In the genomic region with DNA sequence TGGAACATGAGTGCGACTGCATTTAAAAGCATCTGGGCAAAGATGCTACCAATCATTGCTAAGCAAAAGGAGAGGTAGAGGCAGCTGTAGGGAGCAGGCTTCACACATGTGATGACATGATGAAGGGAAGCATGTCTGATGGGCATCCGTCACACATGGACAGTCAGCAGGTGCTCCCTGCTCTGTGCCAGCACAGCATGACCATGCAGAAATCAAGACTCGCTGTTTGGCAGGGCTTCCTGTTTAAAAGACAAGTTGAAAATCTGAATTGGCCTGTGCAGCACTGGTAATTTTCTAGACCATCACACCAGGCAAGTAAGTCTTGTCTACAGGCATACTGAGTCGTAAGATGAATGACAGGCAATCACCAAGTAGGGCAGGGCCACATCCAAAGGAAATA, we compare ENCODE assay signal across 19 mouse cellular contexts.
DNase-seq lines count a peak whose midpoint lies in the region; ATAC-seq and TF ChIP-seq lines count a peak whose summit lies in the region.
"Had no signal": no experiment of that assay in that cellular context is flagged by ENCODE, and none has a peak within 500 bp of the region (broad histone marks: within the 10 kb centered on the region; RNA-seq: fewer than 3 reads in every experiment).

No protein-coding gene starts in this region.

- no peak overlapping the region for H3K4me2 ChIP-seq in hindbrain, postnatal 0 days (ENCODE audit: low read depth, low read length)
- H3K4me2 ChIP-seq in hindbrain, embryonic 14.5 days (replicated peaks) = no peak overlapping the region
- no peak overlapping the region for H3K4me2 ChIP-seq in kidney, embryonic 15.5 days
- H3K4me2 ChIP-seq: forebrain, embryonic 15.5 days; limb, embryonic 15.5 days; midbrain, embryonic 15.5 days; neural tube, embryonic 15.5 days had no signal

- no peak overlapping the region for H3K4me3 ChIP-seq in hindbrain, postnatal 0 days (ENCODE audit: low read length)
- no peak overlapping the region for H3K4me3 ChIP-seq in hindbrain, embryonic 14.5 days (replicated peaks; ENCODE audit: low read length)
- no peak overlapping the region for H3K4me3 ChIP-seq in MEL (ENCODE audit: control insufficient read depth in 1 of 2, insufficient read depth in 1 of 2, low read depth in 2 of 2, low read length in 2 of 2)
- no peak overlapping the region for H3K4me3 ChIP-seq in kidney, embryonic 15.5 days (replicated peaks)
- H3K4me3 ChIP-seq: forebrain, embryonic 15.5 days; limb, embryonic 15.5 days; midbrain, embryonic 15.5 days; neural tube, embryonic 15.5 days had no signal

- H3K79me2 ChIP-seq in MEL (ENCODE audit: control insufficient read depth, insufficient read depth, low read length, poor library complexity) = no peaks in the 10 kb centered on the region

- TF ChIP-seq CTCF in hindbrain, postnatal 0 days (IDR thresholded peaks at IDR 0.05; ENCODE audit: low read depth) = no peak
- no peak for TF ChIP-seq CTCF in MEL (IDR thresholded peaks at IDR 0.05 in 2 of 3, conservative IDR thresholded peaks at IDR 0.05 in 1 of 3; ENCODE audit: control insufficient read depth in 1 of 3, insufficient read depth in 1 of 3, low read depth in 2 of 3, low read length in 3 of 3, poor library complexity in 1 of 3, severe bottlenecking in 1 of 3)

- no peaks in the 10 kb centered on the region for H3K9me3 ChIP-seq in hindbrain, postnatal 0 days (ENCODE audit: low read length)
- no peaks in the 10 kb centered on the region for H3K9me3 ChIP-seq in hindbrain, embryonic 14.5 days (ENCODE audit: control insufficient read depth, low read length)
- H3K9me3 ChIP-seq in MEL (replicated peaks; ENCODE audit: insufficient read depth, low read length) = no peaks in the 10 kb centered on the region
- H3K9me3 ChIP-seq in kidney, embryonic 15.5 days (replicated peaks) = no peaks in the 10 kb centered on the region
- H3K9me3 ChIP-seq: forebrain, embryonic 15.5 days; limb, embryonic 15.5 days; midbrain, embryonic 15.5 days; neural tube, embryonic 15.5 days had no signal

- no peak for TF ChIP-seq RAD21 in MEL (IDR thresholded peaks at IDR 0.05; ENCODE audit: low read depth, low read length)

- ATAC-seq in hindbrain, postnatal 0 days = peak; percentile 69
- ATAC-seq in hindbrain, embryonic 14.5 days (ENCODE audit: low FRiP score) = no peak
- ATAC-seq in megakaryocyte, adult 5-6 weeks (ENCODE audit: poor library complexity, severe bottlenecking) = 0 out of 2 replicates have a peak, but pooled peaks have one; percentile 49
- ATAC-seq in kidney, embryonic 15.5 days (replicated peaks; ENCODE audit: low FRiP score) = no peak
- ATAC-seq: forebrain, embryonic 15.5 days; intestine, embryonic 16.5 days; midbrain, embryonic 15.5 days had no signal

- peaks cover 7% of the 10 kb centered on the region; the same call in 1 of the 2 replicates for H3K4me1 ChIP-seq in hindbrain, postnatal 0 days (ENCODE audit: insufficient read depth, low read length)
- H3K4me1 ChIP-seq in hindbrain, embryonic 14.5 days (replicated peaks; ENCODE audit: control insufficient read depth, insufficient read depth, low read length) = no peaks in the 10 kb centered on the region
- no peaks in the 10 kb centered on the region for H3K4me1 ChIP-seq in MEL (ENCODE audit: control insufficient read depth in 1 of 2, insufficient read depth in 2 of 2, low read length in 2 of 2)
- peaks cover 11% of the 10 kb centered on the region for H3K4me1 ChIP-seq in kidney, embryonic 15.5 days

- peak; percentile 15 for DNase-seq in hindbrain, postnatal 0 days (ENCODE audit: low spot score)
- no peak for DNase-seq in hindbrain, embryonic 14.5 days (ENCODE audit: low spot score)
- DNase-seq in MEL (ENCODE audit: low read depth, low spot score) (peak; percentile 11), adipocyte (ENCODE audit: low spot score) (no peak)
- peak; percentile 17 for DNase-seq in cerebellum, adult 8-10 months
- DNase-seq: adrenal gland, postnatal 14 days; heart, postnatal 36 days; kidney, postnatal 36 days; layer of hippocampus, postnatal 36 days; lung, postnatal 10 days; right cerebral cortex, adult 18-20 months had no signal

- no peaks in the 10 kb centered on the region for H3K27me3 ChIP-seq in hindbrain, postnatal 0 days (ENCODE audit: insufficient read depth, low read length)
- no peaks in the 10 kb centered on the region; the same call in 1 of the 2 replicates for H3K27me3 ChIP-seq in hindbrain, embryonic 14.5 days (ENCODE audit: control insufficient read depth, insufficient read depth, low read length)
- no peaks in the 10 kb centered on the region for H3K27me3 ChIP-seq in MEL (ENCODE audit: control insufficient read depth in 1 of 2, insufficient read depth in 2 of 2, low read length in 2 of 2)
- H3K27me3 ChIP-seq in kidney, embryonic 15.5 days = no peaks in the 10 kb centered on the region
- H3K27me3 ChIP-seq: CH12.LX; forebrain, embryonic 15.5 days; limb, embryonic 15.5 days; midbrain, embryonic 15.5 days; neural tube, embryonic 15.5 days had no signal

- TF ChIP-seq POLR2A in MEL (IDR thresholded peaks at IDR 0.05; ENCODE audit: control insufficient read depth in 1 of 2, insufficient read depth in 1 of 2, low read depth in 1 of 2, low read length in 2 of 2, poor library complexity in 1 of 2) = no peak

- H3K27ac ChIP-seq in hindbrain, postnatal 0 days = no peak overlapping the region
- H3K27ac ChIP-seq in hindbrain, embryonic 14.5 days = no peak overlapping the region
- H3K27ac ChIP-seq in MEL (ENCODE audit: control insufficient read depth, low read depth, low read length) = no peak overlapping the region
- no peak overlapping the region for H3K27ac ChIP-seq in kidney, embryonic 15.5 days
- H3K27ac ChIP-seq: forebrain, embryonic 15.5 days; limb, embryonic 15.5 days; midbrain, embryonic 15.5 days; neural tube, embryonic 15.5 days had no signal

- H3K9ac ChIP-seq in hindbrain, postnatal 0 days (replicated peaks; ENCODE audit: low read length) = no peak overlapping the region
- no peak overlapping the region for H3K9ac ChIP-seq in hindbrain, embryonic 14.5 days
- no peak overlapping the region for H3K9ac ChIP-seq in MEL (ENCODE audit: control insufficient read depth, low read depth, low read length, poor library complexity, severe bottlenecking)
- H3K9ac ChIP-seq in kidney, embryonic 15.5 days = no peak overlapping the region
- H3K9ac ChIP-seq: forebrain, embryonic 15.5 days; limb, embryonic 15.5 days; midbrain, embryonic 15.5 days; neural tube, embryonic 15.5 days had no signal

- no peaks in the 10 kb centered on the region for H3K36me3 ChIP-seq in hindbrain, postnatal 0 days (ENCODE audit: insufficient read depth, low read length)
- no peaks in the 10 kb centered on the region for H3K36me3 ChIP-seq in hindbrain, embryonic 14.5 days (replicated peaks; ENCODE audit: control insufficient read depth, insufficient read depth)
- no peaks in the 10 kb centered on the region for H3K36me3 ChIP-seq in MEL (ENCODE audit: control insufficient read depth in 1 of 2, insufficient read depth in 2 of 2, low read length in 2 of 2)
- H3K36me3 ChIP-seq in kidney, embryonic 15.5 days = no peaks in the 10 kb centered on the region
- H3K36me3 ChIP-seq: forebrain, embryonic 15.5 days; limb, embryonic 15.5 days; midbrain, embryonic 15.5 days; neural tube, embryonic 15.5 days had no signal

- 69% methylated on average over 4 of the region's 4 CpGs for WGBS in hindbrain, postnatal 0 days
- WGBS in hindbrain, embryonic 14.5 days = 85% methylated on average over 4 of the region's 4 CpGs
- WGBS in kidney, embryonic 15.5 days = 90% methylated on average over 4 of the region's 4 CpGs

- TF ChIP-seq EP300 in MEL (IDR thresholded peaks at IDR 0.05; ENCODE audit: low read depth in 1 of 2, low read length in 2 of 2) = no peak

TF ChIP-seq in MEL, 35 proteins besides CTCF, POLR2A, EP300 and RAD21:
- no peak for TF ChIP-seq MXI1 (IDR thresholded peaks at IDR 0.05; ENCODE audit: low read depth, low read length)
- no peak for TF ChIP-seq TAL1 (IDR thresholded peaks at IDR 0.05; ENCODE audit: low read length)
- no peak for TF ChIP-seq MEF2A (IDR thresholded peaks at IDR 0.05; ENCODE audit: extremely low read depth, insufficient replicate concordance, low read depth, low read length, poor library complexity, severe bottlenecking)
- TF ChIP-seq CHD1 (IDR thresholded peaks at IDR 0.05; ENCODE audit: low read depth, low read length) = no peak
- TF ChIP-seq MAFK (IDR thresholded peaks at IDR 0.05; ENCODE audit: borderline replicate concordance, low read depth, low read length) = no peak
- no peak for TF ChIP-seq GABPA (IDR thresholded peaks at IDR 0.05; ENCODE audit: low read depth, low read length)
- TF ChIP-seq ZNF384 (IDR thresholded peaks at IDR 0.05; ENCODE audit: low read depth, low read length) = no peak

Comparison
In these comparisons a context has a peak if more than half of its experiments do, and no peak if none do; other contexts are left out.
1. ATAC-seq: peak in hindbrain, postnatal 0 days (single experiment) and megakaryocyte, adult 5-6 weeks (single experiment); none in hindbrain, embryonic 14.5 days (single experiment) and kidney, embryonic 15.5 days (single experiment).
2. DNase-seq: peak in hindbrain, postnatal 0 days (single experiment), MEL (single experiment) and cerebellum, adult 8-10 months (single experiment); none in hindbrain, embryonic 14.5 days (single experiment) and adipocyte (single experiment).